Mouse (Mus musculus) megakaryocyte, embryonic 14.5 days (primary cell): Measurements from ENCODE around the gene Pde11a. TPM values are rescaled to one million over a fixed set of nuclear protein-coding genes. Genes with fewer than 3 reads are reported as not detected.

Experiments
- H3K27me3 ChIP-seq: replicated peaks from 2 replicates; pipeline ENCODE3; 2012; ENCODE audit warnings: inconsistent platforms
- H3K36me3 ChIP-seq: replicated peaks from 2 replicates; pipeline ENCODE3; 2012; ENCODE audit warnings: low read length, inconsistent platforms, mixed read lengths
- H3K4me1 ChIP-seq: 2 replicates; pipeline ENCODE4 v1.6.1; 2012; ENCODE audit warnings: inconsistent platforms
- H3K4me3 ChIP-seq: replicated peaks from 2 replicates; pipeline ENCODE3; 2012; ENCODE audit warnings: moderate library complexity, mild to moderate bottlenecking, inconsistent platforms
- H3K9me3 ChIP-seq: 2 replicates; pipeline ENCODE4 v1.6.1; 2012; ENCODE audit warnings: inconsistent platforms
- FLI1 ChIP-seq: IDR thresholded peaks from 2 replicates; pipeline ENCODE4 v1.6.1; 2012; ENCODE audit warnings: low read length, inconsistent platforms, mixed read lengths
- GATA1 ChIP-seq: IDR thresholded peaks from 3 replicates; pipeline ENCODE4 v1.6.1; 2012; ENCODE audit warnings: mixed read lengths, low read length, inconsistent platforms, borderline replicate concordance
- polyA plus RNA-seq: library from polyadenylated mRNA; stranded (reverse); fragments of >175 nt; gene quantifications from 2 replicates; pipeline ENCODE4 v1.2.3, GENCODE M21; 2012; ENCODE audit warnings: low replicate concordance; ENCODE audit not compliant: insufficient read depth

Pde11a gene
- polyA plus RNA-seq, 1 experiment: not detected

DNA sequence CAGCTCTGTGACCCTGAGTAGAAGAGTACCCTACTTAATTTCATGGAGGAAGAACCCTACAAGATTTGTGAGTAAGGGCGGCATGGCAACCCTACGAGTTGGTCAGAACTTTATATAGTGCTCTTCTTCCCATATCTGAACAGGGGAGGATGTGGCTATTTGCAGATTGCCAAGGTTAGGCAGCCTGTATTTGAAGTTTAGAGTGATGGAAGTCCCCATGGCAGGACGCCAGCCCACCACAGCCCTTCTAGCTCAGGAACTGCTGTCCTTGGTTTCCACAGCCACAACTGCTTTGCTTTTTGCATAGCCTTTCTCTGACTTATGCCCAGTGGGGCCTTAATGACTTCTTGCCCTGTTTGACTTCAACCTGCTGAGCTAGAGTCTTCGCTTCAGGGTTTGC, 253.6 kb downstream of the Pde11a start:
- Histone ChIP-seq H3K4me3 (no peak overlapping the region), H3K36me3 (no peaks in the 10 kb centered on the region), H3K27me3 (peaks cover 20% of the 10 kb centered on the region), H3K9me3 (no peaks in the 10 kb centered on the region), H3K4me1 (no peaks in the 10 kb centered on the region)
- TF ChIP-seq FLI1: no peak
- TF ChIP-seq GATA1: no peak

DNA sequence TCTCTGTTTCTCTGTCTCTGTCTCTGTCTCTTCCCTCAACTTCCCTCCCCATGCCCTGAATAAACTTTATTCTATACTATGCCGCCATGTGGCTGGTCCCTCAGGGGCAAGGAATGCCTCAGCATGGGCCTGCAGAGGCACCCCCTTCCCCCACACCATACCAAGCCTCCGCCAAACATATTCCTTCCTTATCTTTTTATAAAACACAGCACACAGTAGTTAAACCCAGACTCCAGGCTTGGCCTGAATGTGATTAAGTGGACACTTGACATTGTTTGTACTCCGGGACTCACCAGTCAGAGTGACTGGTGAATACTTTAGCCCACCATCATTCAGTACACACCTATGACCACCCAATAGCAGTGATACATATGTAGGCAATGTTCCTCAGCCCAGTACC, 254.7 kb downstream of the Pde11a start:
- TF ChIP-seq FLI1 (no peak), GATA1 (no peak)
- Histone ChIP-seq H3K9me3 (no peaks in the 10 kb centered on the region), H3K36me3 (no peaks in the 10 kb centered on the region), H3K27me3 (peaks cover 20% of the 10 kb centered on the region), H3K4me3 (no peak overlapping the region), H3K4me1 (no peaks in the 10 kb centered on the region)

GRCm38 (mm10) chr2:76083396-76083795, 255.2 kb downstream of the Pde11a start:
- TF ChIP-seq FLI1 (no peak), GATA1 (no peak)
- peaks cover 21% of the 10 kb centered on the region for H3K27me3 ChIP-seq
- no peaks in the 10 kb centered on the region for H3K4me1 ChIP-seq
- H3K36me3 ChIP-seq: no peaks in the 10 kb centered on the region
- H3K9me3 ChIP-seq: no peaks in the 10 kb centered on the region
- no peak overlapping the region for H3K4me3 ChIP-seq

- Histone ChIP-seq H3K4me3 (no peak overlapping the region), H3K36me3 (no peaks in the 10 kb centered on the region), H3K9me3 (no peaks in the 10 kb centered on the region), H3K27me3 (peaks cover 19% of the 10 kb centered on the region), H3K4me1 (no peaks in the 10 kb centered on the region)
- TF ChIP-seq FLI1 (no peak), GATA1 (no peak)
Measured at GRCm38 (mm10) chr2:76081991-76082390, 256.6 kb downstream of the Pde11a start.

GRCm38 (mm10) chr2:76080549-76080948, 258.0 kb downstream of the Pde11a start:
- peaks cover 16% of the 10 kb centered on the region for H3K27me3 ChIP-seq
- no peaks in the 10 kb centered on the region for H3K36me3 ChIP-seq
- no peaks in the 10 kb centered on the region for H3K9me3 ChIP-seq
- TF ChIP-seq FLI1 (no peak), GATA1 (no peak)
- H3K4me1 ChIP-seq: no peaks in the 10 kb centered on the region
- H3K4me3 ChIP-seq: no peak overlapping the region

GRCm38 (mm10) chr2:76076838-76077237, 261.7 kb downstream of the Pde11a start:
- Histone ChIP-seq H3K4me3 (no peak overlapping the region), H3K9me3 (no peaks in the 10 kb centered on the region), H3K27me3 (peaks cover 13% of the 10 kb centered on the region), H3K36me3 (no peaks in the 10 kb centered on the region), H3K4me1 (no peaks in the 10 kb centered on the region)
- TF ChIP-seq GATA1 (no peak), FLI1 (no peak)

- H3K4me3 ChIP-seq: no peak overlapping the region
- no peaks in the 10 kb centered on the region for H3K36me3 ChIP-seq
- TF ChIP-seq GATA1 (no peak), FLI1 (no peak)
- H3K4me1 ChIP-seq: no peaks in the 10 kb centered on the region
- peaks cover 10% of the 10 kb centered on the region for H3K27me3 ChIP-seq
- no peaks in the 10 kb centered on the region for H3K9me3 ChIP-seq
Measured at GRCm38 (mm10) chr2:76076047-76076446, 262.5 kb downstream of the Pde11a start.

DNA sequence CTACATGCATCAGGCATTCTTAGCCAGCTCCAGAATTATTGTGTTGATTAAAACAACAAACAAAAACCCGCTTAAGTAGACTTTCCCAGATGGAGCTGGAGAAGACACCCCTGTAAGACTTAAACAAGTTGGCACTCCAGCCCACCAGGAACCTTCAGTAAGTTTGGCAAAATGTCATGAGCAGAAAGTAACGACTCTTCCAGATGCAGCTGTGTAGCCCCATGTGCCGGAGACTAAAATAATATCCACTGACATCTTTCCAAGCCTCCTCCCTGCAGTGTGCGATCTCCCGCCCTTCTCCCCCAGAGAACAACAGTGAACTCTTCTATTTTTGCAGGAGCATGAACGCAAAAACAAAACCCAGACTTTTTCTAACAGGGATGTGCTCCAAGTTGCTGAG, 265.5 kb downstream of the Pde11a start:
- Histone ChIP-seq H3K4me1 (peaks cover 7% of the 10 kb centered on the region), H3K27me3 (peaks cover 4% of the 10 kb centered on the region)
- TF ChIP-seq FLI1 (no peak), GATA1 (no peak)

DNA sequence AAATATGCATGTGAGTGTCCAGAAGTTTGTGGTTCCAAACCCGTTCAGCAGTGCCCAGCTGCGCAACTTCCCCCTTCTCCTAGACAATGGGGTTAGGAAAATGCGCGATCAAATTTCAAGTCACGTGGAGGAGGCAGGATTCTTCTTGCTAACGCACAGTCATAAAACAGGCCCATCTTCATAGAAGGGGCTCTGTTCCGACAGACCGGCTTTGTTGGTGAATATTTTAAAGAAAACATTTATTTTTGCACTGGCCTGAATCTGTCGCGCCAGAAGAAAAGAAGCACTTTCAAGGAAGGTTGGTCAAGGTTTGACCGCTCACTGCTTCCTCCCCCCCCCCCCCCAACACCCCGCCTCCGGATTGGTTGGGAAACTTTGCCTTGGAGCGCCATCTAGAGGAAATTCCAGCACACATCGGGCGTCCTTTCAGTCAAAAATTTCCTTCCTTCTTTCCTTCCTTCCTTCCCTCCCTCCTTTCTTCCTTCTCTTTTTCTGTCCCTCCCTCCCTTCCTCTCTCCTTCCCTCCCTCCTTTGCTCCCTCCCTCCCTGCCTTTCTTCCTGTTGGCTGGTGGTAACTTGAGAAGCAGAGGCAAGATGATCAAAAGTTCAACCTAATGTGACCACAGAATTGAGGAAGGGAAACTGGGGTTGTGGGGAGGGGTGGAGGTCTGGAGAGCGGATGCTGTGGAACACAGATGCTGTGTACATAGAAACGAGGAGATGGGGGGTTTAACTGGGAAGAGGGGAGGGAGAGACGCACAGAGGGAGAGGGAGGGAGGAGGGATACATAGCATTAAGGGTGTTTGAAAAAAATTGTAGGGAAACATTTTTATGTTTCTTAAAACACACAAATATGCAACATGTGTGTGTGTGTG, 267.9 kb downstream of the Pde11a start:
- TF ChIP-seq GATA1: no peak
- no peak for TF ChIP-seq FLI1
- peaks cover 8% of the 10 kb centered on the region for H3K4me1 ChIP-seq
- H3K27me3 ChIP-seq: peaks cover 4% of the 10 kb centered on the region
- H3K9me3 ChIP-seq: no peaks in the 10 kb centered on the region
- no peaks in the 10 kb centered on the region for H3K36me3 ChIP-seq
- H3K4me3 ChIP-seq: peak overlapping the region; percentile 89

More for the DNA sequence above, 265.5 kb downstream of the Pde11a start:
- H3K9me3 ChIP-seq: no peaks in the 10 kb centered on the region
- no peak overlapping the region for H3K4me3 ChIP-seq
- H3K36me3 ChIP-seq: no peaks in the 10 kb centered on the region

DNA sequence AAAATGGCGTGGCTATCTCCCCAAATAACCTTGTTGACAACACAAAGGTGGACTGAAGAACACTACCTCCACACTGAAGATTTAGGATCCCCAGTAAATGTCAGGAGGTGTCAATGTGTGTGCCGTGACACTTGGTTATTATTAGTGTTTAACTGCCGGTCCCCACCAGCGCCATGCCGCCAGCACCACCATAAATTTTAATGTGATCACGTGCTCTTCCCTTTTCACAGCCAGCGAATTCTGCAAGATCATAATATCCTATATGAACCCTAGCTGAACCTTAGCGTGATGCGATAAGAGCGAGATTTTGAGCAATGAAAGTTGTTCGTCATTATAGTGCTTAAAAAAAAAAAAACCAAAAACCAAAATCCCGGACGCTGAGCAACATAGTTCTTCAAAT, 269.3 kb downstream of the Pde11a start:
- H3K9me3 ChIP-seq: no peaks in the 10 kb centered on the region
- no peaks in the 10 kb centered on the region for H3K36me3 ChIP-seq
- peaks cover 4% of the 10 kb centered on the region for H3K27me3 ChIP-seq
- peaks cover 15% of the 10 kb centered on the region for H3K4me1 ChIP-seq
- TF ChIP-seq FLI1: no peak
- no peak for TF ChIP-seq GATA1
- H3K4me3 ChIP-seq: no peak overlapping the region

- no peaks in the 10 kb centered on the region for H3K27me3 ChIP-seq
- no peaks in the 10 kb centered on the region for H3K36me3 ChIP-seq
- TF ChIP-seq GATA1 (no peak), FLI1 (no peak)
- H3K4me1 ChIP-seq: peaks cover 15% of the 10 kb centered on the region
- no peaks in the 10 kb centered on the region for H3K9me3 ChIP-seq
- no peak overlapping the region for H3K4me3 ChIP-seq
Measured at GRCm38 (mm10) chr2:76068155-76068554, 270.4 kb downstream of the Pde11a start.
